Mouse (Mus musculus): Measurements from ENCODE around the gene Pde5a. TPM values are rescaled to one million over a fixed set of nuclear protein-coding genes. Genes with fewer than 3 reads are reported as not detected.

Gene Pde5a
- total and polyA plus RNA-seq, 3 experiments, result not detected

- H3K27me3 ChIP-seq (ENCODE audit: control insufficient read depth in 1 of 2, insufficient read depth in 2 of 2, low read length in 2 of 2), result no peaks in the 10 kb centered on the region
- H3K9ac ChIP-seq (ENCODE audit: control insufficient read depth, low read depth, low read length, poor library complexity, severe bottlenecking), result no peak overlapping the region
- DNase-seq (ENCODE audit: low read depth, low spot score), result no peak
- H3K27ac ChIP-seq (ENCODE audit: control insufficient read depth, low read depth, low read length), result no peak overlapping the region
- H3K4me1 ChIP-seq (ENCODE audit: control insufficient read depth in 1 of 2, insufficient read depth in 2 of 2, low read length in 2 of 2), result no peaks in the 10 kb centered on the region
- no peak overlapping the region for H3K4me3 ChIP-seq (ENCODE audit: control insufficient read depth in 1 of 2, insufficient read depth in 1 of 2, low read depth in 2 of 2, low read length in 2 of 2)
- no peaks in the 10 kb centered on the region for H3K9me3 ChIP-seq (replicated peaks; ENCODE audit: insufficient read depth, low read length)
- H3K79me2 ChIP-seq (ENCODE audit: control insufficient read depth, insufficient read depth, low read length, poor library complexity), result no peaks in the 10 kb centered on the region
- TF ChIP-seq EP300 (IDR thresholded peaks at IDR 0.05; ENCODE audit: low read depth in 1 of 2, low read length in 2 of 2) (no peak), MAFK (IDR thresholded peaks at IDR 0.05; ENCODE audit: borderline replicate concordance, low read depth, low read length) (no peak)
- no peaks in the 10 kb centered on the region for H3K36me3 ChIP-seq (ENCODE audit: control insufficient read depth in 1 of 2, insufficient read depth in 2 of 2, low read length in 2 of 2)
These were observed 7.2 kb upstream of the Pde5a start for GRCm38 (mm10) chr3:122721522-122721921.

- no peaks in the 10 kb centered on the region for H3K79me2 ChIP-seq (ENCODE audit: control insufficient read depth, insufficient read depth, low read length, poor library complexity)
- H3K27me3 ChIP-seq (ENCODE audit: control insufficient read depth in 1 of 2, insufficient read depth in 2 of 2, low read length in 2 of 2), result no peaks in the 10 kb centered on the region
- TF ChIP-seq NELFE (IDR thresholded peaks at IDR 0.05; ENCODE audit: low read depth, low read length), result no peak
- no peak for TF ChIP-seq RAD21 (IDR thresholded peaks at IDR 0.05; ENCODE audit: low read depth, low read length)
- TF ChIP-seq NRF1 (IDR thresholded peaks at IDR 0.05; ENCODE audit: insufficient read depth, low read depth, low read length, poor library complexity, severe bottlenecking), result no peak
- no peak for TF ChIP-seq MXI1 (IDR thresholded peaks at IDR 0.05; ENCODE audit: low read depth, low read length)
- no peak for TF ChIP-seq TBP (IDR thresholded peaks at IDR 0.05; ENCODE audit: low read depth, low read length)
- TF ChIP-seq GABPA (IDR thresholded peaks at IDR 0.05; ENCODE audit: low read depth, low read length), result no peak
- no peak for TF ChIP-seq MAX (IDR thresholded peaks at IDR 0.05; ENCODE audit: low read length)
- no peak for TF ChIP-seq USF1 (IDR thresholded peaks at IDR 0.05; ENCODE audit: low read depth, low read length)
- TF ChIP-seq BHLHE40 (IDR thresholded peaks at IDR 0.05; ENCODE audit: borderline replicate concordance, low read depth, low read length), result no peak
- TF ChIP-seq SMC3 (IDR thresholded peaks at IDR 0.05; ENCODE audit: low read depth, low read length), result no peak
- no peak for TF ChIP-seq GATA1 (IDR thresholded peaks at IDR 0.05; ENCODE audit: low read depth, low read length)
- no peak for TF ChIP-seq RCOR1 (IDR thresholded peaks at IDR 0.05; ENCODE audit: low read depth, low read length)
- no peak for TF ChIP-seq POLR2A (IDR thresholded peaks at IDR 0.05; ENCODE audit: control insufficient read depth in 1 of 2, insufficient read depth in 1 of 2, low read depth in 1 of 2, low read length in 2 of 2, poor library complexity in 1 of 2)
- TF ChIP-seq POLR2AphosphoS5 (IDR thresholded peaks at IDR 0.05; ENCODE audit: borderline replicate concordance, low read depth, low read length), result no peak
- no peak for TF ChIP-seq TAL1 (IDR thresholded peaks at IDR 0.05; ENCODE audit: low read length)
- no peak for TF ChIP-seq ZMIZ1 (IDR thresholded peaks at IDR 0.05; ENCODE audit: low read depth, low read length)
- no peak for TF ChIP-seq ZKSCAN1 (IDR thresholded peaks at IDR 0.05; ENCODE audit: low read depth, low read length)
- H3K36me3 ChIP-seq (ENCODE audit: control insufficient read depth in 1 of 2, insufficient read depth in 2 of 2, low read length in 2 of 2), result no peaks in the 10 kb centered on the region
- no peaks in the 10 kb centered on the region for H3K4me1 ChIP-seq (ENCODE audit: control insufficient read depth in 1 of 2, insufficient read depth in 2 of 2, low read length in 2 of 2)
- no peak overlapping the region for H3K27ac ChIP-seq (ENCODE audit: control insufficient read depth, low read depth, low read length)
- H3K4me3 ChIP-seq (ENCODE audit: control insufficient read depth in 1 of 2, insufficient read depth in 1 of 2, low read depth in 2 of 2, low read length in 2 of 2), result no peak overlapping the region
- DNase-seq (ENCODE audit: low read depth, low spot score), result no peak
- H3K9ac ChIP-seq (ENCODE audit: control insufficient read depth, low read depth, low read length, poor library complexity, severe bottlenecking), result no peak overlapping the region
- no peaks in the 10 kb centered on the region for H3K9me3 ChIP-seq (replicated peaks; ENCODE audit: insufficient read depth, low read length)
These were observed 833 bp downstream of the Pde5a start for GRCm38 (mm10) chr3:122729601-122729959.
